Mouse (Mus musculus): ENCODE results near the gene Lrrc75a. TPM values are rescaled to one million over a fixed set of nuclear protein-coding genes. Genes with fewer than 3 reads are reported as not detected.

The Lrrc75a gene
- total RNA-seq, 2 experiments from 2014 or later = 13.9 to 23.5 TPM

GRCm38 (mm10) chr11:62558152-62558551 lies 90.2 kb downstream of the Lrrc75a start:
- no peak for DNase-seq (ENCODE audit: low spot score in 2 of 2)

GRCm38 (mm10) chr11:62557205-62557604 lies 91.1 kb downstream of the Lrrc75a start:
- DNase-seq (ENCODE audit: low spot score in 2 of 2) = no peak

GRCm38 (mm10) chr11:62555896-62556412 lies 92.4 kb downstream of the Lrrc75a start:
- no peak for DNase-seq (ENCODE audit: low spot score in 2 of 2)

- DNase-seq (ENCODE audit: low spot score in 2 of 2) = no peak
Observed at GRCm38 (mm10) chr11:62554934-62555517, 93.3 kb downstream of the Lrrc75a start.

Other genes starting within 250 kb of the Lrrc75a start
- 1 to 10 TPM; 7.5 to 9.0 TPM for gene Pigl, start 190.1 kb downstream of the Lrrc75a start, total RNA-seq (2021)
- gene Ncor1, start 190.0 kb downstream of the Lrrc75a start, total RNA-seq (2021) = 100 to 1,000 TPM; 185 to 200 TPM
- 10 to 100 TPM; 32.0 to 33.1 TPM for gene Cenpv, start 109.3 kb downstream of the Lrrc75a start, total RNA-seq (2021)
- gene Ubb, start 97.4 kb downstream of the Lrrc75a start, total RNA-seq (2021) = 1,000 to 10,000 TPM; 1,040 to 1,434 TPM
- 1 to 10 TPM; 3.4 to 7.2 TPM for gene Trpv2, start 74.0 kb downstream of the Lrrc75a start, total RNA-seq (2021)
- 10 to 100 TPM; 26.5 to 36.7 TPM for gene Mmgt2, start 141 bp upstream of the Lrrc75a start, total RNA-seq (2021)
- 1 to 10 TPM; 2.9 to 3.9 TPM for gene Zfp287, start 83.4 kb upstream of the Lrrc75a start, total RNA-seq (2021)
- gene Gm10428, start 104.6 kb upstream of the Lrrc75a start, total RNA-seq (2021) = not detected
- gene Zfp286, start 140.9 kb upstream of the Lrrc75a start, total RNA-seq (2021) = 1 to 10 TPM; 2.0 to 2.5 TPM
- gene Trim16, start 171.7 kb upstream of the Lrrc75a start, total RNA-seq (2021) = 1 to 10 TPM; 6.4 to 9.8 TPM
- gene Fbxw10, start 198.5 kb upstream of the Lrrc75a start, total RNA-seq (2021) = 1 to 10 TPM in 1 of 2 experiments, under 1 TPM in 1; 0.76 to 1.4 TPM
- 10 to 100 TPM; 40.1 to 55.9 TPM for gene Tvp23b, start 230.9 kb upstream of the Lrrc75a start, total RNA-seq (2021)

Data from adrenal gland, adult 18-20 months (tissue).